Mouse (Mus musculus): ENCODE data around the gene Cd302. TPM values are rescaled to one million over a fixed set of nuclear protein-coding genes. Genes with fewer than 3 reads are reported as not detected.

Gene Cd302
- 0.21 TPM for polyA plus RNA-seq (2021)

DNA sequence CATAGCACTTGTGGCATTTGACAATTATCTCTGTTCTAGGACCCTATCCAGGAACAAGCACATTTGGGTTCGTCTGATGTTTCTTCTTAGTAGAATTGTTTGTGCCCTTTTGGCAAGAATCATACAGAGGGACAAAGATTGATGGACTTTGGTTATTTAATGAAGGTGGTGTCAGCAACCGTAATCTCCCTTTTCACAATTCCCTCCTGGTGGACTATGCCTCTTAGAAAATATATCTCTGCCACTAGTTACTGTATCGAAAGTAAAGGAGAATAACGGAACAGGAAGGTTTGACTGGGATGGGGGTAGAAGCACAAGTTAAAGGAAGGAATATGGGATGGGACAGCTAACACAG is at the start of gene Cd302:
Gene Cd302, minus strand, starts transcription at position 22 of the 355 bp plus-strand sequence.
- no peak for ATAC-seq
- in situ Hi-C loops (cut with MboI; ENCODE audit: low pct_unique_long_range_greater_than_20kb): no loop called here
- POLR2A ChIA-PET: no interaction called here
- TF ChIP-seq CTCF (IDR thresholded peaks at IDR 0.05): no peak
- CTCF ChIA-PET: no interaction called here
- H3K27me3 ChIP-seq: no peaks in the 10 kb centered on the region
- no peak for DNase-seq (ENCODE audit: low read depth, low spot score)

DNA sequence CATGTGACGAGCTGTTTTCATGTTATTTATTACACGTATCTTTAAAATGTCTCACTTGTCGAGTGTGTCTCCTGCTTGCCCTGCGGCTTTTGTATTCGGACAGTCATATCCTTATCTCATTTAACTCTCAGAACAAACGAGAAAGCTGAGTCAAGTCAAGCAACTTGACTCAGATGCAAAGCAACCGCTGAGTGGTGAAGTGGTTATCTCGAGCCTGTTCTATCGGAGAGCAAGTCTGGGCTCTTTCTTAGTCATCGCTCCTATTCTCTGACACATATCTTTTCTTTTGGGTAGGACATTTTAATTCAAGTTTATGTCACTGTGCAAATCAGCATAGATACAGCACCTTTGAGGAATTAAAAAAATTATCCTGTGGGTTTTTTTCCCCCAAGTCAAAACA is 44.4 kb upstream of the Cd302 start:
- H3K27me3 ChIP-seq: no peaks in the 10 kb centered on the region
- in situ Hi-C loops (cut with MboI; ENCODE audit: low pct_unique_long_range_greater_than_20kb): no loop called here
- DNase-seq (ENCODE audit: low read depth, low spot score) (no peak), ATAC-seq (no peak)
- ChIA-PET POLR2A (no interaction called here), CTCF (no interaction called here)
- TF ChIP-seq CTCF (IDR thresholded peaks at IDR 0.05): no peak

DNA sequence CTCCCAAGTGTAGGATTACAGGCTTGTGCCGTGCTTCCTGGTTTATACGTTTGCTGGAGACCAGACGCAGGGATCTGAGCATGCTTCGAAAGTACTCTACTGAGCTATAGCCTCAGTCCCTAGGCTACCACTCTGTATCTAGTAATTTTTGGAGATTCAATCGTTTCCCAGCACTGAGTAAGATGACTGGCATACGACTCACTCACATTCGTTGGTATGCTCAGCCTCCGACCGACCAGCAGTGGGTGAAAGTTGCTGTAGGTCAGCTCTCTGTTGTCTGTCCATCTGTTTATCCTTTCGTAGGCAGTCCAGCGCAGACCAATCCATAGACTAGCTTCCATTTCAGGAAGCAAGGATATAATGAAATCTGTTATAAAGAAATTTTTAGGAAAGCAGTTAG is 43.3 kb upstream of the Cd302 start:
- DNase-seq (ENCODE audit: low read depth, low spot score): no peak
- ChIA-PET CTCF (interaction anchor here (1.3 kb wide), 1 partner anchor 11 kb away, joined by 4 read pairs; no protein-coding TSS in a partner anchor), POLR2A (no interaction called here)
- H3K27me3 ChIP-seq: no peaks in the 10 kb centered on the region
- no peak for ATAC-seq
- no peak for TF ChIP-seq CTCF (IDR thresholded peaks at IDR 0.05)
- in situ Hi-C loops (cut with MboI; ENCODE audit: low pct_unique_long_range_greater_than_20kb): no loop called here

DNA sequence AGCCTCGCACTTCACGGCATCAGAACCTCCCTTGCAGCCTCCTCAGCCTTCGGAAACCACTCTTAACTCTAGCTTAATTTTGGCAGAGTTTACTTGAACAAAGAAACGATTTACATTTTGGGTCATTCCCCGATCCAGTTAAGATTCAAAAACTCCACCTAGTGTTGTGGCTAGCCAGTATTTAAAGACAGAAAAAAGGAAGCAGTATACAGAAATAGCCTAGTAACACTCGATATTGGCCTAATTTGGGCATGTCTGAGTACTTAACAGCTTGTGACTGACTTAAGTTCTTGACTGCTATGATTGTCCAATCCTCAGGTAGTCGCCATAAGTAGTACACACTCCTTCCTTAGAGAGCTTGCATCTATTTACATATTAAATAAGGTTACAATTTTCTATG is 42.7 kb upstream of the Cd302 start:
- ATAC-seq (no peak), DNase-seq (ENCODE audit: low read depth, low spot score) (no peak)
- TF ChIP-seq CTCF (IDR thresholded peaks at IDR 0.05): no peak
- in situ Hi-C loops (cut with MboI; ENCODE audit: low pct_unique_long_range_greater_than_20kb): no loop called here
- ChIA-PET CTCF (interaction anchor here (1.3 kb wide), 1 partner anchor 12 kb away, joined by 4 read pairs; no protein-coding TSS in a partner anchor), POLR2A (no interaction called here)
- no peaks in the 10 kb centered on the region for H3K27me3 ChIP-seq

DNA sequence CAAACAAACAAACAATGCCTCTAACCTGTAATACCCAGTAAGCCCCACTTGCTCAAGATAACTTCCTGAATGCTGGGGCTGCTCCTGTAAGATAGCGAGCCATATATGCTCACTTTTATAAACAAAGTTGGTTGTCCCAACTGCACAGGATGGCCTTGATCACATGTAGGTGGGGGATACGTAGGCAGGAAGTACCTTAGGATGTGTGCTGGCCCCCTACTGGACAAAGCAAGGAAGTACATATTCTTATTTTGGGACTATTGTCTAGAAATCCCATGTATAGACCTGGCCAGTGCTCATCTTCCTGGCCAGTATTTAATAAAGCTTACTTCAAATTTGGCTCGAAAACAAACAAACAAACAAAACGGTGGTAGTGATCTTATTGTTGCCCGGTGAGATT is 39.1 kb upstream of the Cd302 start:
- H3K27me3 ChIP-seq: no peaks in the 10 kb centered on the region
- in situ Hi-C loops (cut with MboI; ENCODE audit: low pct_unique_long_range_greater_than_20kb): no loop called here
- DNase-seq (ENCODE audit: low read depth, low spot score): no peak
- ATAC-seq: no peak
- CTCF ChIA-PET: interaction anchor here (1.5 kb wide), 1 partner anchor 23 kb away, joined by 3 read pairs; no protein-coding TSS in a partner anchor
- POLR2A ChIA-PET: no interaction called here
- TF ChIP-seq CTCF (IDR thresholded peaks at IDR 0.05): peak; percentile 74

DNA sequence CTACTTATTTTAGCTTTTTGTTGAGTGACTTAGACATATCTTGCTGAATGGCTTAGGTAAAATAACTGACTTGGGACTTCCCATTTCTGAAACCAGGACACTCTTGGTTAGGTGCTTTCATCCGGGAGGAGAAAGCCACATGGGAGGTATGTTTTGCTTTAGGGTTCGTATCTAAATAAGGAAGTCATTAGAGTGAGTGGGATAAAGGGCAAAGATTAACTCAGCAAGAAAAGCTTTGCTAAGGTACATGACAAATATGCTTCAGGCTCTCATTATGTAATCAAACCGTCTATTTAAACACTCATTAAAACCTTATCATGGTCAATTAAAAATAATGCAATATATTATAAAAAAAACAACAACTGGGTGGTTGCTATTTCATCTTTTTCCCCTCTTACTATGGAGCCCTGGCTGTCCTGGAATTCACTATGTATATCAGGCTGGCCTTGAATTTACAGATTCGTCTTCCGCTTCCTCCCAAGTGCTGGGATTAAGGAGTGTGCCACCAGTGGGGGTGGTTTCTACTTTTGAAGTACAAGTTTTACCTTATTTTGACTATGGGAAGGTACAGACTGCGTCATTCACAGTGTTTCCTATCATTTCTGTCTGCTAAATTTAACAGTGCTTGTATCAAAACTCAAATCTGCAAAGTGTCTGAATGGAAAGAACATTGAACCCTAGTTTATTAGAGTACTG is 37.9 kb upstream of the Cd302 start:
- DNase-seq (ENCODE audit: low read depth, low spot score) (no peak), ATAC-seq (no peak)
- H3K27me3 ChIP-seq: no peaks in the 10 kb centered on the region
- in situ Hi-C loops (cut with MboI; ENCODE audit: low pct_unique_long_range_greater_than_20kb): no loop called here
- ChIA-PET POLR2A (no interaction called here), CTCF (interaction anchor here (1.2 kb wide), 1 partner anchor 14 kb away, joined by 3 read pairs; no protein-coding TSS in a partner anchor)
- TF ChIP-seq CTCF (IDR thresholded peaks at IDR 0.05): no peak

DNA sequence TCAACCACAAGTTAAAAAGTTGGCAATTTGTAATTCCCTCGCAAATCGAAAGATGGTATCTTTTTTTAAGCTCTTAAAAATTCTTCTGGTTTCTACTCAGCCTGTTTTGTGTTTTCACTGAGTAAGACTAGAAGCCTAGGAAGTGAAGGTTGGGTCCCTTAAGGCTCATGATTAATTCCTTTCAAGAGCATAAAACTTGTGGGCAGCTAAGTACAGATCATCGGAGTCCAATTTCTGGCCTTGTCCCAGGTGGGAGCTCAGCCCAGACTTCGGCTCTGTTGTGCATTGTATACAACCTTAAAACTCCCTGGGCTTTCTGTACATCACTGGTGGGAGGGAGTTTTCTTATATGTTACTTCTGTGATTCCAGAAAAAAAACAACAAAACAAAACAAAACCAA is 19.5 kb upstream of the Cd302 start:
- ChIA-PET CTCF (interaction anchor here (0.8 kb wide), 1 partner anchor 449 kb away, joined by 3 read pairs; no protein-coding TSS in a partner anchor), POLR2A (no interaction called here)
- ATAC-seq (no peak), DNase-seq (ENCODE audit: low read depth, low spot score) (no peak)
- H3K27me3 ChIP-seq: no peaks in the 10 kb centered on the region
- no peak for TF ChIP-seq CTCF (IDR thresholded peaks at IDR 0.05)
- in situ Hi-C loops (cut with MboI; ENCODE audit: low pct_unique_long_range_greater_than_20kb): no loop called here

DNA sequence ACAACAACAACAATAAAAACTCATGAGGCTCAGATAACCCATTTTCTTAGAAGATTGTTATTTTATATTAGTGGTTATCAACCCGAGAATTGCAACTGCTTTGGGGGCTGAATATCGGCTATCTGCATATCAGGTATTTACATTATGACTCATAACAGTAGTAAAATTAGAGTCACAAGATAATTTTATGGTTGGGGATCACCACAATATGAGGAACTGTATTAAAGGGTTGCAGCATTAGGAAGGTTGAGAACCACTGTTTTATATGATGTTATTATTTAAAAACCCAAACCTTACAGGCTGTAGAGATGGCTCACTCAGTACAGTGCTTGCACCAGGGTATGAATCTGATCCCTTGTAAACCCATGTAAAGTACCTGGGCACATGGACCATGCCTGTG is 15.0 kb upstream of the Cd302 start:
- no peak for ATAC-seq
- POLR2A ChIA-PET: no interaction called here
- no peak for DNase-seq (ENCODE audit: low read depth, low spot score)
- H3K27me3 ChIP-seq: no peaks in the 10 kb centered on the region
- CTCF ChIA-PET: no interaction called here
- TF ChIP-seq CTCF (IDR thresholded peaks at IDR 0.05): no peak
- in situ Hi-C loops (cut with MboI; ENCODE audit: low pct_unique_long_range_greater_than_20kb): no loop called here

DNA sequence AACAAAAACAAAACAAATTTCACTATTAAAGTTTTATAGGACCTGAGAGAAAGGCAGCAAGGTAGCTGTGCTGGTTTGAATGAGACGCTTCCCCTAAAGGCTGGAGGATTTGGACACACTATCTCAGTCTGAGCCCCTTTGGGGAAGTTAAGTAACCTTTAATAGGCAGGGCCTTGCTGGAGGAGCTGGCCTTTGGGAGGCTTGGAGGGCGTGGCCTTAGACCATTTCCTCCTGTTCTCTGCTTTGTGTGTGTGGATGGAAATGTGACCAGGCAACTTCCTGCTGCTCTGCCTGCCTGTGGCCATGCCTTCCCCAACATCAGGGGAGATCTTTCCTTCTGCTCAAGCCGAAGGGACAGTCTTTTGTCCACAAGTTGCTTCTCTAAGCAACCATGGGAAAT is 14.0 kb upstream of the Cd302 start:
- DNase-seq (ENCODE audit: low read depth, low spot score) (no peak), ATAC-seq (no peak)
- POLR2A ChIA-PET: no interaction called here
- CTCF ChIA-PET: no interaction called here
- no peak for TF ChIP-seq CTCF (IDR thresholded peaks at IDR 0.05)
- H3K27me3 ChIP-seq: no peaks in the 10 kb centered on the region
- in situ Hi-C loops (cut with MboI; ENCODE audit: low pct_unique_long_range_greater_than_20kb): no loop called here

DNA sequence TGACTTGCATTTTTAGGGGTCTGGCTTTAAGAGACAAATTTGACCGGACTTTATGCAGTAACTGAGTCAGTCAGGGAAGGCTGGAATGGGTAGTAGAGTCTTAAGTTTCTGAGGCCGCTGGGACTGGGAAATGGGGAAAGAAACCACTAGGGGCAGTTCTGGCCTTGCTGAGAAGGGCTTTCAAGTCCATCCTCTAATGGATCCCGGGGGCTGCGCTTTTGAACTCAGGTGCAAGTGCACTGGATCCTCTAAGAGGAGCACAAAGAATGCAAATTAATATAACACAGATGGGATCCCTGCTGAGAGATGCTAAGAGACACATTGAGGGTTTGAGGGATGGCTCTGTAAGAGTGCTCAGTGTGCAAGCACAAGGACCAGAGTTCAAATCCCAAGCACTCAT is 7.1 kb upstream of the Cd302 start:
- no peak for ATAC-seq
- DNase-seq (ENCODE audit: low read depth, low spot score): no peak
- no peak for TF ChIP-seq CTCF (IDR thresholded peaks at IDR 0.05)
- ChIA-PET CTCF (no interaction called here), POLR2A (no interaction called here)
- no peaks in the 10 kb centered on the region for H3K27me3 ChIP-seq
- in situ Hi-C loops (cut with MboI; ENCODE audit: low pct_unique_long_range_greater_than_20kb): no loop called here

DNA sequence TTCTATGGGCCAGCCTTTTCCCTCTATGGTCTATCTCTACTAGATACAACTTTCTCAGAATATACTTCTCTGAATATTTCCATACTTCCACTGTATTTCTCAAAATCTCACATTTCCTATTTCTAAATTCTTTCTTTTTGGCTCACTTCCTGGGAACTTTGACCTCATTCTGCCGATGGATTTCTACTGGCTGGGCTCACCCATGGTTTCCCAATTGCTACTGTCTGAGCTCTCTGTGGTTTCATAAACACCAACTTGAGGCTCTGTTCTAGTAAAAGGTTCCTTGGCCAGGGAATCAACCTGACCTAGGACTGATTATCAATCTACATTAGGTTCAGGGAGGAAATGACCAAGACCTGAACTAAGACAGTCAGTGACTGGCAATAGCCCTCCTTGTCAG is 5.2 kb upstream of the Cd302 start:
- TF ChIP-seq CTCF (IDR thresholded peaks at IDR 0.05): no peak
- ATAC-seq (no peak), DNase-seq (ENCODE audit: low read depth, low spot score) (no peak)
- H3K27me3 ChIP-seq: no peaks in the 10 kb centered on the region
- in situ Hi-C loops (cut with MboI; ENCODE audit: low pct_unique_long_range_greater_than_20kb): no loop called here
- ChIA-PET POLR2A (no interaction called here), CTCF (no interaction called here)

DNA sequence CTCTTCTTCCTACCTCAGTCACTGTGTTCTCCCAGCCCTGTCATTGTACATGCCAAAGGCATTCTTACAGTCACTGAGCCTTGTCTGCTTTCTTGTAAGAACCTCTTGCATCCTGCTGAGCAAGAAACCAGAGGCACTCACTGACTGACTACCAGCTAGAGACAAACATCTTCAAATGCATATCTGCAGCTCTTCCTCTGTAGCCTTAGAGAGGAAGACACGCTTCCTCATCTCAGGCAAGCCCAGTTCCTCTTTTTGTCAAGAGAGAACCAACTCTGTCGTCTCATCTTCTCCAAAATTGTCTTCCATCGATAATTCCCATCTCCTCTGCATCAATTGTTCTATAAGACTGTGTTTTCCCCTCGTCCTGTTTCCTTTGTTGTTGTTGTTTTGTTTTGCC is 4.3 kb upstream of the Cd302 start:
- in situ Hi-C loops (cut with MboI; ENCODE audit: low pct_unique_long_range_greater_than_20kb): no loop called here
- no peak for ATAC-seq
- DNase-seq (ENCODE audit: low read depth, low spot score): no peak
- POLR2A ChIA-PET: no interaction called here
- H3K27me3 ChIP-seq: no peaks in the 10 kb centered on the region
- CTCF ChIA-PET: no interaction called here
- TF ChIP-seq CTCF (IDR thresholded peaks at IDR 0.05): no peak
